Mouse (Mus musculus): Measurements from ENCODE around the gene Selenof. TPM values are rescaled to one million over a fixed set of nuclear protein-coding genes. Genes with fewer than 3 reads are reported as not detected.

Selenof gene
- polyA plus RNA-seq, 1 experiment from 2014 or later: 413 TPM

DNA sequence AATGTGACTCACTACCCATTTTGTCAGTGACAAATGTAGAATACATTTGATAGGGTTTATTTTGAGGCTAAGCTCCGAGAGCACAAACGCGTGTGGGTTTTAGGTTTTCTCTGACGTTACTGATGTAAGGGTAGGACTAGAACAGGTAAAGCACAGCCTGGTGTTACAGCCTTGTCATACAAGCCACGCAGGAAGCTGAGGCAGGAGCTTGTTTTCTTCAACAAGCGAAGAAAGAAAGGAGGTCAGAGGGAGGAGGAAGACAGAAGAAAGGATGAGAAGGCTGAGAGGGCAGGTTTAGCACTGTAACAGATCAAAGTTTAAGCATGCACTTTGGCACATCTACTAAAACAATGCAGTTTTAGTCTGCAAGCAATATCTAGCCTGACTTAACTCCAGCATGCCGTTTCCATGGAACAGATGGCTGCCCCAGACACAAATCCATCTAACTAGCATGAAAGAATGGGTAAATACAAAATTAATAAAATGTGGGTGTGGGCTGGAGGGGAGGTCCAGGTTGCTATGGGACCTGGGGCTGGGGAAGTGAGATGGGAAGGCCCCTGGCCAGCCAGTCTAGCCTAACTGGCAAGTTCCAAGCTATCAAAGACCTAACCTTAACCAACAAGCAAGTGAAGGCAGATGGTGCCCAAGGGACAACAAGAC lies 21.8 kb upstream of the Selenof start:
- Histone ChIP-seq H3K9ac (no peak overlapping the region), H3K36me3 (no peaks in the 10 kb centered on the region), H3K4me3 (no peak overlapping the region), H3K27me3 (replicated peaks) (no peaks in the 10 kb centered on the region), H3K4me2 (no peak overlapping the region), H3K4me1 (replicated peaks) (peaks cover 18% of the 10 kb centered on the region), H3K27ac (ENCODE audit: poor library complexity, severe bottlenecking) (no peak overlapping the region), H3K9me3 (replicated peaks) (no peaks in the 10 kb centered on the region)
- 89% methylated on average over 7 of the region's 7 CpGs for WGBS
- no peak for ATAC-seq (ENCODE audit: insufficient number of reproducible peaks, low FRiP score)

DNA sequence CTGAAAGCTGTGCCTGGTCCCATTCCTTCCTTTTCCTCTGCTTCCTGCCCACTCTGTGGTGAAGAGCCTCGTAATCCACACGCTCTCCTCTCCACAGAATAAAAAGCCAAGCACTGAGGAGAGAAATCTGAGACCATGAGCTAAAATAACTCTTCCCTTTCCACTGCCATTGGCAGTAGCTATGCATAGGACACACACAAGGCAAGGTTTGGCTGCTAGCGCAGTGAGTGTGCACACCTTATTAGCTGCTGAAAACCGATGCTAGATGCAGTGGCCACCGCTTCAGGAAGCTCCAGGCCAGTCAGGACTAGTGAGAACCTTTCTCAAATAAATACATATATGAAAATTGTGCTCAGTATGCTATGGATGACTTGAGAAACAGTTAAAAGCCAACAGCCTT lies 20.1 kb upstream of the Selenof start:
- Histone ChIP-seq H3K9ac (no peak overlapping the region), H3K36me3 (no peaks in the 10 kb centered on the region), H3K4me1 (replicated peaks) (peaks cover 26% of the 10 kb centered on the region), H3K4me2 (no peak overlapping the region), H3K27ac (ENCODE audit: poor library complexity, severe bottlenecking) (no peak overlapping the region), H3K4me3 (no peak overlapping the region), H3K27me3 (replicated peaks) (no peaks in the 10 kb centered on the region), H3K9me3 (replicated peaks) (no peaks in the 10 kb centered on the region)
- 89% methylated on average over 5 of the region's 5 CpGs for WGBS
- no peak for ATAC-seq (ENCODE audit: insufficient number of reproducible peaks, low FRiP score)

DNA sequence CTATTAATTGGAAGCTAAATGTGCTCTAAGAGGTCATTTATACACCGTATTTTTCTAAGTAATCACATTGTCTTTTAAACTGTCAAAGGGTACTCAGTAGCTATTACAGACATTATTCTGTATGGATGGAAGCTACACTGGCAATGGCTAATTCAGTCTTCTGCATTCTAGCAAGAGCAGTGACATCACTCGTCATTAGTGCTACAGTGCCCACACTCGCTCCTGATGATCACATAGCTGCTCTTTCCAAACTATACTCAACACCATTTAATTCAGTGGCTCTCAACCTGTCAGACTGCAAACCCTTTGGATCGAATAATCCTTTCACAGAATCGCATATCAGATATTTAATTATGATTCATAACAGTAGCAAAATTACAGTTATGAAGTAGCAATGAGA lies 19.4 kb upstream of the Selenof start:
- WGBS: 83% methylated on average over 5 of the region's 5 CpGs
- Histone ChIP-seq H3K4me3 (no peak overlapping the region), H3K9me3 (replicated peaks) (no peaks in the 10 kb centered on the region), H3K9ac (no peak overlapping the region), H3K27me3 (replicated peaks) (no peaks in the 10 kb centered on the region), H3K4me2 (no peak overlapping the region), H3K27ac (ENCODE audit: poor library complexity, severe bottlenecking) (no peak overlapping the region), H3K4me1 (replicated peaks) (peaks cover 23% of the 10 kb centered on the region), H3K36me3 (no peaks in the 10 kb centered on the region)
- no peak for ATAC-seq (ENCODE audit: insufficient number of reproducible peaks, low FRiP score)

DNA sequence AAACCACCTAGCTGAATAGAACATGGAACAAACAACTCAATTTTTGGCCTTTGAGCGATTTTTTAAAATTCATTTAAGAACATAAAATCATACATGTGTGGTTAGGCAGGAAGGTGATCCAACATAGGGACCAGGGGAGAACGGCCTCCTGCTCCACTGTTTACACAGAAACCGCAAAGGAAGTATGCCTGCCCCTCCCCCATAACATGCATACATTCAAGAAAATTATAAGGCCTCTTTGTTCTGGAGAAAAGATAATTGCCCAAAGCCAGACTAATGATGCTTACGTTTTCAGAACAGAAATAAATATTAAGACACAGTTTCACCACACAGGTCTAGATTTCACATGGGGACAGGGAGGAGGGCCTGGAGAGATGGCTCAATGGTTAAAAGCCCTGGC lies 18.7 kb upstream of the Selenof start:
- no peak for ATAC-seq (ENCODE audit: insufficient number of reproducible peaks, low FRiP score)
- H3K27ac ChIP-seq (ENCODE audit: poor library complexity, severe bottlenecking): no peak overlapping the region

DNA sequence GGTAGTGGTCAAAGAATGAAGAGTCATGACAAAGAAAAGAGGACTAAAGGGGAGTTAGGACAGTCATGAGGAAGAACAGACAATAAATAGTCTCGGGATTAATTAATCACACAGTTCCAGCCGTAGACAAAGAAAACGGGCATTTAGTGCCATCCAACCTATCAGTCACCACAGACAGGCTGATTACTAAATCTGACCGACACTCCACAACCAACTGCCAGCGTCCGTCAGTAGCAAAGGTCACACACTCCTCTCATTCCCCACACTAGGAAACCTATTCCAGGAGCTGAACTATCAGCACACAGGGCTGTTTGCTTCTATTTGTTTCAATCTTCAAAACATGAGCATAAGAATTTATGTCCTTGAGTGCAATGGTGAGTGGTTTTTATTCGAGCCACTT lies 16.2 kb upstream of the Selenof start:
- no peaks in the 10 kb centered on the region for H3K9me3 ChIP-seq (replicated peaks)
- ATAC-seq (ENCODE audit: insufficient number of reproducible peaks, low FRiP score): no peak
- H3K4me2 ChIP-seq: no peak overlapping the region
- no peak overlapping the region for H3K4me3 ChIP-seq
- H3K27me3 ChIP-seq (replicated peaks): no peaks in the 10 kb centered on the region
- peaks cover 28% of the 10 kb centered on the region for H3K4me1 ChIP-seq (replicated peaks)
- no peak overlapping the region for H3K9ac ChIP-seq
- no peak overlapping the region for H3K27ac ChIP-seq (ENCODE audit: poor library complexity, severe bottlenecking)
- no peaks in the 10 kb centered on the region for H3K36me3 ChIP-seq
- 47% methylated on average over 7 of the region's 7 CpGs for WGBS

More for the DNA sequence above, 18.7 kb upstream of the Selenof start:
- Histone ChIP-seq H3K36me3 (no peaks in the 10 kb centered on the region), H3K4me2 (no peak overlapping the region), H3K4me3 (no peak overlapping the region), H3K4me1 (replicated peaks) (peaks cover 19% of the 10 kb centered on the region), H3K27me3 (replicated peaks) (no peaks in the 10 kb centered on the region), H3K9me3 (replicated peaks) (no peaks in the 10 kb centered on the region), H3K9ac (no peak overlapping the region)
- WGBS: 64% methylated on average over 4 of the region's 4 CpGs

DNA sequence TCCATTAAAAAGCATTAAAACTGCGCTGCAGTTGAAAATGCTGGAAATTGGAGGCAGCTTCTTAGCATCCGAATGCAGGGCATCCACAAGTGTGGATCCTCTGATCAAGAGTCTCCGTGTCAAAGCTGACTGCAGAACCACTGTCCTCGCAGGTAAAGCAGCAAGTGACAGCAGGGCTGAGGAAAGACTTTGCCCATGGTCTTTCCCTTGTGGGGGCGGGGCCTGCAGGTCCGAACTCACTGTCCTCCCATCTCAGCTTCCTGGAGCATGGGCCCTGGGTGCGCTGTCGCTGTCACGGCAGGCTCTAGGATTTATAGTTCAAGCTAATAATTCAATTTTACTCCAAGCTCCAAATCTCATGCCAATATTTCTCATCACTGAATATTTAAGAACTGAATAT lies 15.6 kb upstream of the Selenof start:
- H3K4me2 ChIP-seq: no peak overlapping the region
- no peak overlapping the region for H3K4me3 ChIP-seq
- no peak overlapping the region for H3K9ac ChIP-seq
- WGBS: 78% methylated on average over 9 of the region's 9 CpGs
- H3K27ac ChIP-seq (ENCODE audit: poor library complexity, severe bottlenecking): no peak overlapping the region
- H3K36me3 ChIP-seq: no peaks in the 10 kb centered on the region
- no peak for ATAC-seq (ENCODE audit: insufficient number of reproducible peaks, low FRiP score)
- H3K4me1 ChIP-seq (replicated peaks): peaks cover 28% of the 10 kb centered on the region
- H3K9me3 ChIP-seq (replicated peaks): no peaks in the 10 kb centered on the region
- no peaks in the 10 kb centered on the region for H3K27me3 ChIP-seq (replicated peaks)

DNA sequence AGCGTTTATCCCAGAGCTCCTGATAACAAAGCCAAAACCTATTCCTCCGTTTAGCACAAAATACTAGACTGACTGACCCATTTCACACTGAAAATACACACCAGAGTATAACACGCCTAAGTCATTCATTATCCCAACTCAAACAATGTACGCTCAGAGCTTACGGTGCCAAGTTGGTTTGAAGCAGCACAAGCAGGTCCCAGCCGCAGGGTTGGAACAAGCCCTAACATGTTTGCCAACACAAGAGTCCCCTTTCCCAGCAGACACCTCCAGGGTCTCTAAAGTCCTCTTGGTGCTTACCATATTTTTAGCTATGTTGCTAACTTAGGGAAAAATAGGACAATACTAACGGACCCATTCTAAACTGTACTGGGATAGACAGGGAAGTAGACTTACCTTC lies 15.0 kb upstream of the Selenof start:
- H3K4me1 ChIP-seq (replicated peaks): peaks cover 28% of the 10 kb centered on the region
- no peak for ATAC-seq (ENCODE audit: insufficient number of reproducible peaks, low FRiP score)
- no peak overlapping the region for H3K4me2 ChIP-seq
- H3K27me3 ChIP-seq (replicated peaks): no peaks in the 10 kb centered on the region
- no peak overlapping the region for H3K9ac ChIP-seq
- no peaks in the 10 kb centered on the region for H3K9me3 ChIP-seq (replicated peaks)
- H3K27ac ChIP-seq (ENCODE audit: poor library complexity, severe bottlenecking): no peak overlapping the region
- H3K36me3 ChIP-seq: no peaks in the 10 kb centered on the region
- no peak overlapping the region for H3K4me3 ChIP-seq
- WGBS: 90% methylated on average over 7 of the region's 7 CpGs

DNA sequence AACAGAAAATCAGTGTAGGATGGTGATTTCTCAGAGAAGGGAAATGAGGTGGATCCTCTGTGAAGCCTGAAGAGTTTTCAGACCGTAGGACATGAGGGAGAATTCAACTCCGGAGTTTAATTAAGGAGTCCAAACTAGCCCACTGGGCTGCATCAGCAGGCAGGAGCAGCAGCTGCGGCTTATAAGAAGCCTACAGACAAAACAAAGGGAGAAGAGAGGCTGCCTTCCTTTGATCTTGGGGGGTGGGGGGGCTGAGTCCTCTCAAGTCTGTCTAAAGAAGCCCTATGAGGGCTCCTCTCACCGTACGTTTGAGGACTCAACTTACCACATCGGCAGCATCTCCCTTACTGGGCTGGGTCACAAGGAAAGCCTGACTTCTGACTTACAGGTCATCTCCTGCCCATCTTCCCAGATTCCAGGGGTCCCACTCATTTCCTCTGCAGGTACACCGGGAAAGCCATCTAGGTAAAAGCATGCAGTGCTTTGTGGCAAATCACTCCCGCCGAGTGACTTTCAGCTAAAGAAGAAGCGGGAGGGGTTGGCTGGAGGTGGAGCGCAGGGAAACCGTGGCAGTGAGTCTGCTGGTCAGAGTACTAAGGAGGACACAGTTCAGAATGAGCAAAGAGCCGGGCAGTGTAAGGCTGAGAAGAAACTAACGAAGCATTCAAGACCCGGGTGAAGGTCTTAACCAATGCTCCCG lies 13.3 kb upstream of the Selenof start:
- Histone ChIP-seq H3K27ac (ENCODE audit: poor library complexity, severe bottlenecking) (no peak overlapping the region), H3K4me3 (peak overlapping the region; percentile 11; the same call in 1 of the 2 replicates), H3K27me3 (replicated peaks) (no peaks in the 10 kb centered on the region), H3K36me3 (no peaks in the 10 kb centered on the region), H3K4me2 (peak overlapping the region; percentile 62), H3K9me3 (replicated peaks) (no peaks in the 10 kb centered on the region), H3K4me1 (replicated peaks) (peaks cover 34% of the 10 kb centered on the region), H3K9ac (0 out of 2 replicates have a peak overlapping the region, but pooled peaks have one; percentile 8)
- ATAC-seq (ENCODE audit: insufficient number of reproducible peaks, low FRiP score): no peak
- WGBS: 16% methylated on average over 16 of the region's 16 CpGs

DNA sequence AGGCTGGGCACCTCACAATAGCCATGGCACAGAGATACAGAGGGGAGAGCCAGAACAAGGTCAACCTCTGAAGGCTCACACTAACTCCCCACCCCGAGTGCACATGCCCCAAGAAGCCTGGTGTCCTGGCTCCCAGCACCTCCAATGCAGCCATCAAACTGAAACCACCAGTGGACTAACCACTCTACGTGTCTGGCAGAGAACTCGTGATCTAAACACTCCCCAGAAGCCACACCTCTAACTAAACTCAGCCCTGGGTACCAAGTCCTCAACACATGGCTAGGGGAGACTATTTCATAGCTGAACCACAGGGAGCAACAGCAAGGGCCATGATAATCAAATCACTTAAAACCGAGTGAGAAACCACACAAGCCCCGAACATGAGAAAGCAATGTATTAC lies 11.8 kb upstream of the Selenof start:
- Histone ChIP-seq H3K27me3 (replicated peaks) (no peaks in the 10 kb centered on the region), H3K36me3 (no peaks in the 10 kb centered on the region), H3K4me3 (no peak overlapping the region), H3K4me2 (no peak overlapping the region), H3K27ac (ENCODE audit: poor library complexity, severe bottlenecking) (no peak overlapping the region), H3K4me1 (replicated peaks) (peaks cover 39% of the 10 kb centered on the region), H3K9ac (no peak overlapping the region), H3K9me3 (replicated peaks) (no peaks in the 10 kb centered on the region)
- no peak for ATAC-seq (ENCODE audit: insufficient number of reproducible peaks, low FRiP score)
- 58% methylated on average over 5 of the region's 5 CpGs for WGBS

DNA sequence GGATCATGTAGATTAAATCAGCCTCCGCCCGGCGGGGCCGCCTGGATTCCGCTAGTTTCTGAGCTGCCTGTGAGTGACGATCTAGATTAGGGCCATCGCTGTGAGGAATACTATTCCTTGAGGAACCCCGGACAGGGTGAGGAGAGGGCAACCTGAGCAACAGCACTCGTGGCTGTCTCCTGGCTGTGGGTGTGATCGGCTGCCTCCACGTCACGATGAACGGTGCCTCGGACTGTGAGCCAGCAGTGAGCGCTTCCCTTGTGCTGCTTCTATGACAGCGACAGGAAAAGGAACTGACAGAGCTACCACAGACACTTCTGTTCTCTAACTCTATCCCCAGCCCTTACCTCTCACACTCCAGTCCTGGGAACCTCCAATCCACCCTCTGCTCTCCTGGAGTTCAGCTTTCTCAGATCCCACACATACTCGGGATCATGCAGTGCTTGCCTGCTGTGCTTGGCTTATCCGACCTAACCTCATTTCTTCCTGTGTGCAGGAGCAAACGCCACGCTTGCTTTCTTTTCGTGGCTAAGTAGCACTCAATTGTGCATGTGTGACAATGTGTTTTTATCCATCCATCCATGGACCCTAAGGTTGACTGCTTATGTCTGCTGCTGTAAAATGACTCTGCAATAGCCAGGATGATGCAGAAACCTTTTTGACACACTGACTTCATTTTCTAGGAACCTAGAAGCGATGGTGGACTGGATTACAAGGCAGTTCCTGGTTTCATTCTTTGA lies 8.4 kb upstream of the Selenof start:
- WGBS: 42% methylated on average over 22 of the region's 22 CpGs
- peak overlapping the region; percentile 63 for H3K4me2 ChIP-seq
- ATAC-seq (ENCODE audit: insufficient number of reproducible peaks, low FRiP score): peak; percentile 25; the same call in 1 of the 2 replicates

DNA sequence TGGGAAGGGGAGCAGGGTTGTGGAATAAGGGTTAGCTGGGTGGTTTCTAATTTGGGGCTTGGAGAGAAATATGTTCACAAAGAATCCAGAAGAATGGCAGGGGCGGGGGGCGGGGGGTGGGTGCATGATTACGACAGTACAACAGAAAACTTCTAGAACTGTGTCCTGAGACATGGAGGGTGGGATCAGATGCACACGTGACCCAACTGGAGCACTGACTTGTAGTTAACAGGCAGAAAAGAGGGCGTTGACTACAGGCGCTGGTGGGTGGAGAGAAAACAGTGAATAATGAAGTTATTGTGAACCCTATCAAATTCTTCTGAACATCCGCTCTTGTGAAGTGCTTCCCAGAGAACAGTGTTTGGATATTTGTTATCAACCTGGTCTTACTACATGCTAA lies 6.2 kb upstream of the Selenof start:
- no peak overlapping the region for H3K27ac ChIP-seq (ENCODE audit: poor library complexity, severe bottlenecking)
- H3K4me1 ChIP-seq (replicated peaks): peaks cover 31% of the 10 kb centered on the region
- no peaks in the 10 kb centered on the region for H3K36me3 ChIP-seq
- ATAC-seq (ENCODE audit: insufficient number of reproducible peaks, low FRiP score): no peak
- no peak overlapping the region for H3K9ac ChIP-seq
- WGBS: 77% methylated on average over 7 of the region's 7 CpGs
- H3K27me3 ChIP-seq (replicated peaks): no peaks in the 10 kb centered on the region
- H3K4me3 ChIP-seq: no peak overlapping the region
- H3K9me3 ChIP-seq (replicated peaks): no peaks in the 10 kb centered on the region
- H3K4me2 ChIP-seq: no peak overlapping the region

More for the DNA sequence above, 8.4 kb upstream of the Selenof start:
- peaks cover 42% of the 10 kb centered on the region for H3K4me1 ChIP-seq (replicated peaks)
- peak overlapping the region; percentile 27 for H3K4me3 ChIP-seq
- no peaks in the 10 kb centered on the region for H3K36me3 ChIP-seq
- H3K9ac ChIP-seq: peak overlapping the region; percentile 49
- no peaks in the 10 kb centered on the region for H3K27me3 ChIP-seq (replicated peaks)
- no peaks in the 10 kb centered on the region for H3K9me3 ChIP-seq (replicated peaks)
- no peak overlapping the region for H3K27ac ChIP-seq (ENCODE audit: poor library complexity, severe bottlenecking)

Data from heart, embryonic 12.5 days (tissue).